Mouse (Mus musculus): ENCODE measurements around the gene Apln. TPM values are rescaled to one million over a fixed set of nuclear protein-coding genes. Genes with fewer than 3 reads are reported as not detected.

Apln gene
- polyA plus RNA-seq, 1 experiment, result 0.33 TPM

DNA sequence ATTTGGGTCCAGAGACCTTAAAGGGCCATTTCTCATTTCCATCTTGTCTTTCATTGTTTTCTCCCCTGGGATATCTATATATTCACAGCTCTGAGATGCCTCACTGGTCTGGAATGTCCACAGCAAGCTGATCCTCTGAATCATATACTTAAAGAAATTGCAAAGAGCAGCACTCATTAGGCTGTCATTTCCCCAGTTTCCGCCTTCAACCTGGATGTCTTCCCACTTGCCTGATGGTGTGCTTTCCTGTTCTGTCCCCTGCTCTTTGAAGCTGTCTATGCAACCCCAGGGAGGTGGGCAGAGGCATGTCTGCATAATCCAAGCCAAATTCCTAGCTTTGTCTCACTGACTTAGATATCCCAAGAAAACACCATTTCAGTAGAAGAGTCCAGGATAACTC is 9.6 kb upstream of the Apln start:
- Histone ChIP-seq H3K4me1 (ENCODE audit: control insufficient read depth, insufficient read depth, insufficient read length) (no peaks in the 10 kb centered on the region), H3K36me3 (ENCODE audit: control insufficient read depth, insufficient read depth, low read length) (no peaks in the 10 kb centered on the region), H3K27ac (ENCODE audit: insufficient read depth, low read length) (no peak overlapping the region), H3K27me3 (ENCODE audit: control insufficient read depth, insufficient read depth, low read length) (no peaks in the 10 kb centered on the region), H3K4me3 (ENCODE audit: extremely low read depth, insufficient read depth, insufficient read length) (no peak overlapping the region)
- WGBS, result 89% methylated on average over 1 of the region's 1 CpGs
- TF ChIP-seq POLR2A (IDR thresholded peaks at IDR 0.05; ENCODE audit: low read depth, low read length), result no peak
- TF ChIP-seq CTCF (IDR thresholded peaks at IDR 0.05; ENCODE audit: extremely low read depth, insufficient read depth, insufficient read length, insufficient replicate concordance), result no peak
- no peak for DNase-seq (ENCODE audit: low read depth in 1 of 2, low spot score in 2 of 2)

DNA sequence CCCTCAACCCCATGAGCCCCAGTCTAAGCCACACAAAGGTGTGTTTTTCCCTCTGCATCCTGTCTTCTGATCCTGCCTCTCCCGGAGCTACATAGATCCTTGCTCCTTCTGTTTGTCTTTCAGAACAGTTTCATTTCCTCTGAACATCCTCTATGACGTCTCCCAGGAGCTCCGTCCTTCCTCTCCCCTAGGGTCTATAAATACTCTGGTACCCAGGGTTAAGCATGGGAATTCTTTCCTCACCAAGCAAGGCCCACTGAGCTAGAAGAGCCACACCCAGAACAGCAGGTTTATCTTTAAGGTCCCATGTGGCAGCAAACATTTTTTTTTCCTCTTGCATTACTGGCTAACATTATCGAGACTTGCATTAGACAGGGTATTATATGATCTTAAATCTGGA is 8.1 kb upstream of the Apln start:
- Histone ChIP-seq H3K27ac (ENCODE audit: insufficient read depth, low read length) (no peak overlapping the region), H3K27me3 (ENCODE audit: control insufficient read depth, insufficient read depth, low read length) (no peaks in the 10 kb centered on the region), H3K4me1 (ENCODE audit: control insufficient read depth, insufficient read depth, insufficient read length) (no peaks in the 10 kb centered on the region), H3K4me3 (ENCODE audit: extremely low read depth, insufficient read depth, insufficient read length) (no peak overlapping the region), H3K36me3 (ENCODE audit: control insufficient read depth, insufficient read depth, low read length) (no peaks in the 10 kb centered on the region)
- no peak for DNase-seq (ENCODE audit: low read depth in 1 of 2, low spot score in 2 of 2)
- TF ChIP-seq CTCF (IDR thresholded peaks at IDR 0.05; ENCODE audit: extremely low read depth, insufficient read depth, insufficient read length, insufficient replicate concordance), result no peak
- TF ChIP-seq POLR2A (IDR thresholded peaks at IDR 0.05; ENCODE audit: low read depth, low read length), result no peak
- WGBS, result 52% methylated on average over 4 of the region's 4 CpGs

DNA sequence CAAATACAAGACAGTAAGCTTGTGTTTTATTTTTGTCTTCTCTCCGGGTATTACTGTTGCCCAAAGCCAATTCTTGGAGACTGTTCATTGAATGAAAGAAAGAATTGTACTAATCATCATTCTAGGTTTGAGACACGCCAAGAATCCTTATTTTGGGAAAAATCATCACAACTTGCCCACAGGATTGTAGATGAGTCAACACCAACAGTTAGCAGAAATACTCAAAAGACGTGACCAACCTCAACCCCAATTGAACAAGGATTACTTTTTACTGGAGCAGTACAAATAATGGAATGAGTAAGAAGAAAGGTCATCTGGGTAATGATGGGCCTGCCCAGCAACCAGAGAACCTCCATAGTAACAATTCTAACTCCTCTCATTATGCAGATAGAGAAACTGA is 5.7 kb upstream of the Apln start:
- no peak for DNase-seq (ENCODE audit: low read depth in 1 of 2, low spot score in 2 of 2)
- no peak for TF ChIP-seq CTCF (IDR thresholded peaks at IDR 0.05; ENCODE audit: extremely low read depth, insufficient read depth, insufficient read length, insufficient replicate concordance)
- Histone ChIP-seq H3K27me3 (ENCODE audit: control insufficient read depth, insufficient read depth, low read length) (no peaks in the 10 kb centered on the region), H3K4me1 (ENCODE audit: control insufficient read depth, insufficient read depth, insufficient read length) (no peaks in the 10 kb centered on the region), H3K36me3 (ENCODE audit: control insufficient read depth, insufficient read depth, low read length) (no peaks in the 10 kb centered on the region), H3K27ac (ENCODE audit: insufficient read depth, low read length) (no peak overlapping the region), H3K4me3 (ENCODE audit: extremely low read depth, insufficient read depth, insufficient read length) (no peak overlapping the region)
- 78% methylated on average over 3 of the region's 3 CpGs for WGBS

DNA sequence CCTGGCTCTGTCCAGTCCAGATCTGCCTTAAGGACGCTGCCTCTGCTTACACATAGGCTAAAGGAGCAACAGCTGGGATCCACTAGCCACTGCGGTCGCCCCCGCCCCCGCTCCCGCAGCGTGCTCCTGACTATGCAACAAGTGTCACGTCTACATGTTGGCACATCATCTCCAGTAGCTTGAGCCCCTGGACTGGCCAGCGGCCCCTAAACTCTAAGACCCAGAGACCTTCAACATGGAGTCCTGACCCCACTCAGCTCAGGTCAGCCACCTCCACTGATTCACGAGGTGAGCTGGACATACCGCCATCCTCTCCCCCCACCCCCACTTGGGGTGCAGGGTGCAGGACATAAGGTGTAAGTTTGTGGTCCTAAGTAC is 898 bp downstream of the Apln start:
- Histone ChIP-seq H3K4me1 (ENCODE audit: control insufficient read depth, insufficient read depth, insufficient read length) (peaks cover 7% of the 10 kb centered on the region), H3K36me3 (ENCODE audit: control insufficient read depth, insufficient read depth, low read length) (no peaks in the 10 kb centered on the region), H3K4me3 (ENCODE audit: extremely low read depth, insufficient read depth, insufficient read length) (no peak overlapping the region), H3K27ac (ENCODE audit: insufficient read depth, low read length) (no peak overlapping the region), H3K27me3 (ENCODE audit: control insufficient read depth, insufficient read depth, low read length) (no peaks in the 10 kb centered on the region; the same call in 1 of the 2 replicates)
- 48% methylated on average over 11 of the region's 11 CpGs for WGBS
- TF ChIP-seq POLR2A (IDR thresholded peaks at IDR 0.05; ENCODE audit: low read depth, low read length) (no peak), CTCF (IDR thresholded peaks at IDR 0.05; ENCODE audit: extremely low read depth, insufficient read depth, insufficient read length, insufficient replicate concordance) (no peak)
- DNase-seq (ENCODE audit: low read depth in 1 of 2, low spot score in 2 of 2), result no peak

DNA sequence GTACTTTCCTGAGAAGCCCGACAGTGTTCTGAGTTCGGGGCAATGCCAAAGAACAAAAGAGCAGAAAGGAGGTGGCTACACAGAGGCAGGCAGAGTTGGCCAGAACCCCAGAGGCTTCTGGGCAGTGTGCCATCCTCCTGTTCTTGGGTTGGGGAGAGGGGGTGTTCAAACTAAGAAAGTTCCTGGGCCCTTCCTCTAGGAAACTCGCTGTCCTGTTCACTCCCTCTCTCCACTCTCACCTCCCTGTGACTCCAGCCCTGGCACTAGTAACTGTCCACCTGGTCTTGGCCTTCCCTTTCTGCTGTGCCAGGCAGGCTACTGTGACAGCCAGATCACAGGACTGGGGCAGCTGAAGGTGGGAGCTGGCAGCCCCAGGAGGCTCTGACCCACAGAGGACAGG is 1.6 kb downstream of the Apln start:
- 85% methylated on average over 3 of the region's 3 CpGs for WGBS
- Histone ChIP-seq H3K27ac (ENCODE audit: insufficient read depth, low read length) (no peak overlapping the region), H3K4me3 (ENCODE audit: extremely low read depth, insufficient read depth, insufficient read length) (no peak overlapping the region), H3K36me3 (ENCODE audit: control insufficient read depth, insufficient read depth, low read length) (no peaks in the 10 kb centered on the region), H3K4me1 (ENCODE audit: control insufficient read depth, insufficient read depth, insufficient read length) (peaks cover 7% of the 10 kb centered on the region), H3K27me3 (ENCODE audit: control insufficient read depth, insufficient read depth, low read length) (no peaks in the 10 kb centered on the region; the same call in 1 of the 2 replicates)
- DNase-seq (ENCODE audit: low read depth in 1 of 2, low spot score in 2 of 2), result no peak
- TF ChIP-seq POLR2A (IDR thresholded peaks at IDR 0.05; ENCODE audit: low read depth, low read length) (no peak), CTCF (IDR thresholded peaks at IDR 0.05; ENCODE audit: extremely low read depth, insufficient read depth, insufficient read length, insufficient replicate concordance) (no peak)

DNA sequence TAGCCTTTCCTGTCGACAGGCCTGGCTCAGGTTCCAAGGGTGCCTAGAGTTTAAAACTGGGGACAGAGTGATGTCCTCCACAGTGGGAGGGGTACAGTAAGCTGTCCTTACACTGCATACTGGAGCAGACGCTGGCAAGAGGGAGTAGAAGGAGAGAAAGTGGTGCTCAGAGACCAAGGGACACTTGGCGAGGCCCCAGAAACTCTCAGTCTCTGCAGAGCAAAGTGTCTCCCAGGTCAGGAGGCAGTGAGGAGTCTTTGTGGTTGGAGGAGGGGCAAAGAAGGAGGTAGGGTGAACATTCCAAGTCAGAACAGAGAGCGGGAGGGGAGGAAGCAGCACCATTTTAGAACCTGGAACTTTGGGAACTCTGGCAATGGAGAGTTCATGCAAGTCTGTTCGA is 2.8 kb downstream of the Apln start:
- no peak for DNase-seq (ENCODE audit: low read depth in 1 of 2, low spot score in 2 of 2)
- no peak overlapping the region for H3K4me3 ChIP-seq (ENCODE audit: extremely low read depth, insufficient read depth, insufficient read length)
- H3K27me3 ChIP-seq (ENCODE audit: control insufficient read depth, insufficient read depth, low read length), result no peaks in the 10 kb centered on the region; the same call in 1 of the 2 replicates
- H3K27ac ChIP-seq (ENCODE audit: insufficient read depth, low read length), result no peak overlapping the region
- WGBS, result 78% methylated on average over 5 of the region's 5 CpGs
- TF ChIP-seq CTCF (IDR thresholded peaks at IDR 0.05; ENCODE audit: extremely low read depth, insufficient read depth, insufficient read length, insufficient replicate concordance), result no peak
- TF ChIP-seq POLR2A (IDR thresholded peaks at IDR 0.05; ENCODE audit: low read depth, low read length), result no peak
- H3K36me3 ChIP-seq (ENCODE audit: control insufficient read depth, insufficient read depth, low read length), result no peaks in the 10 kb centered on the region
- peaks cover 7% of the 10 kb centered on the region for H3K4me1 ChIP-seq (ENCODE audit: control insufficient read depth, insufficient read depth, insufficient read length)

DNA sequence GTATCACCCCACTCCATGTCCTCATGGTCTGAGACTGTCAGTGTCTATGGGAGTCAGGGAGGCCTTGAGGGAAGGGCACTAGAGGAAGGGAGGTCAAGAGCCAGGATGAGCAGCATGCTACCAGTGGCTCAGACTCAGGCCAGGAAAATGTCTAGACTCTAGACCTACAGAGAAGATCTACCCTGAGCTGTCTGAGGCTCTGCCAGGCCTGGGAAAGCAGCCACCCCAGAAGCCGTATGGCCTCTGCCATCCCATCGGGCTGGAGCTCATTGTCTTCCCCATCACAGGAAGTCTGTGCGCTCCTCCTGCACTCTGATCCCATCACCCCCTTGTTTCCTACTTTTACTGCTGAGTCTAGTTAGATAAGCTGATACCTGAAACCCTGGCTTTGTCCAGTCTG is 4.1 kb downstream of the Apln start:
- H3K27me3 ChIP-seq (ENCODE audit: control insufficient read depth, insufficient read depth, low read length), result no peaks in the 10 kb centered on the region; the same call in 1 of the 2 replicates
- DNase-seq (ENCODE audit: low read depth in 1 of 2, low spot score in 2 of 2), result no peak
- H3K4me3 ChIP-seq (ENCODE audit: extremely low read depth, insufficient read depth, insufficient read length), result no peak overlapping the region

More for the DNA sequence above, 4.1 kb downstream of the Apln start:
- Histone ChIP-seq H3K4me1 (ENCODE audit: control insufficient read depth, insufficient read depth, insufficient read length) (peaks cover 7% of the 10 kb centered on the region), H3K36me3 (ENCODE audit: control insufficient read depth, insufficient read depth, low read length) (no peaks in the 10 kb centered on the region), H3K27ac (ENCODE audit: insufficient read depth, low read length) (no peak overlapping the region)
- no peak for TF ChIP-seq CTCF (IDR thresholded peaks at IDR 0.05; ENCODE audit: extremely low read depth, insufficient read depth, insufficient read length, insufficient replicate concordance)
- TF ChIP-seq POLR2A (IDR thresholded peaks at IDR 0.05; ENCODE audit: low read depth, low read length), result no peak
- WGBS, result 91% methylated on average over 3 of the region's 3 CpGs

All from spleen, adult 2 months (tissue).